Mouse (Mus musculus): Measurements from ENCODE around the gene Cap1. TPM values are rescaled to one million over a fixed set of nuclear protein-coding genes. Genes with fewer than 3 reads are reported as not detected.

Cap1 gene
- polyA plus RNA-seq, 1 experiment, result 146 TPM

GRCm38 (mm10) chr4:122873512-122873911, 12.3 kb downstream of the Cap1 start:
- H3K27ac ChIP-seq (ENCODE audit: insufficient read depth, low read length), result no peak overlapping the region
- H3K4me3 ChIP-seq (ENCODE audit: insufficient read depth, low read length), result no peak overlapping the region
- H3K4me1 ChIP-seq (ENCODE audit: control insufficient read depth, insufficient read depth, low read length), result peaks cover 10% of the 10 kb centered on the region
- no peak for TF ChIP-seq POLR2A (IDR thresholded peaks at IDR 0.05; ENCODE audit: extremely low read depth, insufficient read depth, low read length)
- TF ChIP-seq CTCF (IDR thresholded peaks at IDR 0.05; ENCODE audit: extremely low read depth, insufficient read depth, low read length), result no peak

DNA sequence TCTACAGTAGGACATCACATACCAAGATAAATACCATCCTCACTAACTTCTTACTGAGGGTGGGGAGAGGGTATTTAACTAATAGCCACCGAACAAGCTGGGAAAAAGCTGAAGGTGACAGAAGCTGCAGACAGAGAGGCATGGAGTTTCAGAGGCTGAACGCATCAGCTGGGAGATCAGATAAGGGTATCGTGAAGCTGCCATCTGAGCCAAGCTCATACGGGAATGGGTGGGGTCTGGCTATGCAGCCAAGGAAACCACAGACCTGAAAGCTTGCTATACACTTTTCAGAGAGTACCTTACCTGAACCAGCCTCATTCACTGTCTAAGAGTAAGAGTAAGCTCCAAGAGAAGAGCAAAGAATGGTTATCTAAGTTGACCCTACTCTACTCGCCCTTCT, 12.9 kb downstream of the Cap1 start:
- no peak for TF ChIP-seq POLR2A (IDR thresholded peaks at IDR 0.05; ENCODE audit: extremely low read depth, insufficient read depth, low read length)
- no peak overlapping the region for H3K27ac ChIP-seq (ENCODE audit: insufficient read depth, low read length)
- no peak overlapping the region for H3K4me3 ChIP-seq (ENCODE audit: insufficient read depth, low read length)
- H3K4me1 ChIP-seq (ENCODE audit: control insufficient read depth, insufficient read depth, low read length), result peaks cover 7% of the 10 kb centered on the region

- Histone ChIP-seq H3K4me3 (ENCODE audit: insufficient read depth, low read length) (no peak overlapping the region), H3K4me1 (ENCODE audit: control insufficient read depth, insufficient read depth, low read length) (peaks cover 5% of the 10 kb centered on the region), H3K27ac (ENCODE audit: insufficient read depth, low read length) (no peak overlapping the region; the same call in 1 of the 2 replicates)
- no peak for TF ChIP-seq CTCF (IDR thresholded peaks at IDR 0.05; ENCODE audit: extremely low read depth, insufficient read depth, low read length)
- TF ChIP-seq POLR2A (IDR thresholded peaks at IDR 0.05; ENCODE audit: extremely low read depth, insufficient read depth, low read length), result no peak
These were observed 13.9 kb downstream of the Cap1 start for GRCm38 (mm10) chr4:122871989-122872388.

DNA sequence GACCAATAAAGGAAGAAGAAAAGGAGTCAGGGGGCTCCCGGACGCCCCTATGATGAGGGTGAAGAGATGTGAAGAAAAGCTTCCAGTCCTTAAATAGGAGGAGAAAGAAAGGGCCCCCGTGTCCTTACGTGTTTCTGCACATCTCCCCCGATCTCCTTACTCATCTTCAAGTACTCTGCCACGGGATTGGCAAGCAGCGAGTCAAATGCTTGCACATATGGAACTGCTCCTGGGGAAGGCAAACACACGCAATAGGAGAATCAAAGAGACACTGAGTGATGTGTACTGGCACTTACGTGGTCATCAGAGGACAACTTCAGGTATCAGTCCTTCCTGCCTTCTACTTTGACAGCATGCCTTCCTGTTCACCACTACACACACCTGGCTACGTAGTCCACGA, 14.6 kb downstream of the Cap1 start:
- Histone ChIP-seq H3K4me3 (ENCODE audit: insufficient read depth, low read length) (no peak overlapping the region), H3K27ac (ENCODE audit: insufficient read depth, low read length) (peak overlapping the region; percentile 63), H3K4me1 (ENCODE audit: control insufficient read depth, insufficient read depth, low read length) (peaks cover 5% of the 10 kb centered on the region)
- TF ChIP-seq CTCF (IDR thresholded peaks at IDR 0.05; ENCODE audit: extremely low read depth, insufficient read depth, low read length) (no peak), POLR2A (IDR thresholded peaks at IDR 0.05; ENCODE audit: extremely low read depth, insufficient read depth, low read length) (no peak)

- Histone ChIP-seq H3K4me3 (ENCODE audit: insufficient read depth, low read length) (no peak overlapping the region), H3K27ac (ENCODE audit: insufficient read depth, low read length) (0 out of 2 replicates have a peak overlapping the region, but pooled peaks have one; percentile 12), H3K4me1 (ENCODE audit: control insufficient read depth, insufficient read depth, low read length) (peaks cover 5% of the 10 kb centered on the region)
- TF ChIP-seq CTCF (IDR thresholded peaks at IDR 0.05; ENCODE audit: extremely low read depth, insufficient read depth, low read length) (no peak), POLR2A (IDR thresholded peaks at IDR 0.05; ENCODE audit: extremely low read depth, insufficient read depth, low read length) (no peak)
These were observed 15.1 kb downstream of the Cap1 start for GRCm38 (mm10) chr4:122870741-122871140.

DNA sequence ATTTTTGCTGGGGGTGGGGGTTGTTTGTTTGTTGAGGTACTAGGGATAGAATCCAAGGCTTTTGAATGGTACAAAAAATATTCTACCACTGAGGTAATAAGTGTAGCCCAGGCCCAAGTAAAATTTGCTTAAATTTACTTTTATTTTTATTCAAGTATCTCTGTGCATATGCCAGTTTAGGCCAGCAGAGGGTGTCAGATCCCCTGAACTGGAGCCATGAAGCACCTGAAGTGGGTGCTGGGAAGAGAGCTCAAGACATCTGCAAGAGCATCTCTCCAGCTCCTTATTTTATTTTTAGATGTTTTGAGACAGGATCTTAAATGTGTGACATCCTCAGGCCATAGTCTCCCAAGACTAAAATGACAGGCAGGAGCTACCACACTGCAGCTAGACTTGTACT, 15.8 kb downstream of the Cap1 start:
- H3K4me3 ChIP-seq (ENCODE audit: insufficient read depth, low read length), result no peak overlapping the region
- H3K4me1 ChIP-seq (ENCODE audit: control insufficient read depth, insufficient read depth, low read length), result peaks cover 5% of the 10 kb centered on the region
- H3K27ac ChIP-seq (ENCODE audit: insufficient read depth, low read length), result 0 out of 2 replicates have a peak overlapping the region, but pooled peaks have one; percentile 12

GRCm38 (mm10) chr4:122868041-122868440, 17.8 kb downstream of the Cap1 start:
- no peak overlapping the region for H3K4me3 ChIP-seq (ENCODE audit: insufficient read depth, low read length)
- H3K27ac ChIP-seq (ENCODE audit: insufficient read depth, low read length), result no peak overlapping the region
- H3K4me1 ChIP-seq (ENCODE audit: control insufficient read depth, insufficient read depth, low read length), result peaks cover 2% of the 10 kb centered on the region
- TF ChIP-seq CTCF (IDR thresholded peaks at IDR 0.05; ENCODE audit: extremely low read depth, insufficient read depth, low read length) (no peak), POLR2A (IDR thresholded peaks at IDR 0.05; ENCODE audit: extremely low read depth, insufficient read depth, low read length) (no peak)

More for the DNA sequence above, 15.8 kb downstream of the Cap1 start:
- TF ChIP-seq CTCF (IDR thresholded peaks at IDR 0.05; ENCODE audit: extremely low read depth, insufficient read depth, low read length) (peak; percentile 55), POLR2A (IDR thresholded peaks at IDR 0.05; ENCODE audit: extremely low read depth, insufficient read depth, low read length) (no peak)

GRCm38 (mm10) chr4:122861836-122862235, 24.0 kb downstream of the Cap1 start:
- no peak overlapping the region for H3K27ac ChIP-seq (ENCODE audit: insufficient read depth, low read length)
- H3K4me1 ChIP-seq (ENCODE audit: control insufficient read depth, insufficient read depth, low read length), result no peaks in the 10 kb centered on the region; the same call in 1 of the 2 replicates
- TF ChIP-seq CTCF (IDR thresholded peaks at IDR 0.05; ENCODE audit: extremely low read depth, insufficient read depth, low read length) (no peak), POLR2A (IDR thresholded peaks at IDR 0.05; ENCODE audit: extremely low read depth, insufficient read depth, low read length) (no peak)
- no peak overlapping the region for H3K4me3 ChIP-seq (ENCODE audit: insufficient read depth, low read length)

DNA sequence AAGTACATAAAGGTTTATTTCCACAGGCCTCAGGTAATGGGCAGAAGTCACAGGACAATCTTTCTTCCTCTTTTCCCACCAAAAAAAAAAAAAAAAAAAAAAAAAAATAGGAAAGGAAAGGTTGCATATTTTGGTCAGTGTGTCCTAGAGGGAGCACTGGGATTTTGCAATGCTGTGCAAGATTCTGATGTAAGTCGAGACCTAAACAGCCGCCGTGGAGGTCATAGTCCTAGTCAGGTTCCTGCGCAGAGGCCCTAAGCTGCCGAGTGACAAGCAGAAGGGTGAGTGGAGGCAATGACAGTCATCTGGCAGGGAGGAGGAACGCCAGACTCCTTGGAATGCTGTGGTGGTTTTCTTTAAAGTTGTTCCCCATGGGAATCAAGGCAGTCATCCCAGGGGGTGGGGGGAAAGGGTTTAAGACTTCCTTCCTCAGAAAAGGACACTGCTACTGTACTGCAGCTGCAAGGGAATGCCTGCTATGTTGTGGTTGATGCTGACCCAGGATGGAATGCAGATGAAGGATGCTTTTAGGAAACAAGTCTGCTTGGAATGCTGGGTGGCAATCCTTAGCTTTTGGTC, 26.7 kb downstream of the Cap1 start:
- Histone ChIP-seq H3K27ac (ENCODE audit: insufficient read depth, low read length) (no peak overlapping the region), H3K4me3 (ENCODE audit: insufficient read depth, low read length) (no peak overlapping the region), H3K4me1 (ENCODE audit: control insufficient read depth, insufficient read depth, low read length) (no peaks in the 10 kb centered on the region; the same call in 1 of the 2 replicates)
- no peak for TF ChIP-seq POLR2A (IDR thresholded peaks at IDR 0.05; ENCODE audit: extremely low read depth, insufficient read depth, low read length)
- no peak for TF ChIP-seq CTCF (IDR thresholded peaks at IDR 0.05; ENCODE audit: extremely low read depth, insufficient read depth, low read length)

DNA sequence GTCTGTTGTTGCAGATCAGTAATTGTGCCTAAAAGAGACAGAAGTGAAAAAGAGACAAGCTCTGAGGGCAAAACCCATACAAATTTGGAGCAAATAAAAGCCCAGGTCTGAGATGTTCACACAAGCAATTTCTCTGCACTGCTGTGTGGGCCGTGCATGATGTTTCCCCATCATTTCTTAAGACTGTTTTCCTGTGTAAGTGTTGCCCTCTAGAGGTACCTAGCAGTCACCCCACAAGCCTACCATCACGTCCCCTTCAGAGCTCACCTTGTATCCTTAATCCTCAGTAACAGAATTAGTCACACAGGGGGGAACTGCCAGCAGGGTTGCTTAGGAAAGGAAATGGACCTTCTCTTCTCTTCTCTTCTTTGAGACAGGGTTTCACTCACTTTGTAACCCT, 27.9 kb downstream of the Cap1 start:
- Histone ChIP-seq H3K4me1 (ENCODE audit: control insufficient read depth, insufficient read depth, low read length) (no peaks in the 10 kb centered on the region; the same call in 1 of the 2 replicates), H3K27ac (ENCODE audit: insufficient read depth, low read length) (no peak overlapping the region), H3K4me3 (ENCODE audit: insufficient read depth, low read length) (no peak overlapping the region)
- TF ChIP-seq POLR2A (IDR thresholded peaks at IDR 0.05; ENCODE audit: extremely low read depth, insufficient read depth, low read length) (no peak), CTCF (IDR thresholded peaks at IDR 0.05; ENCODE audit: extremely low read depth, insufficient read depth, low read length) (no peak)
